Mouse (Mus musculus) embryo, embryonic 10 days (tissue): ENCODE measurements around the gene Acsf2.
A peak's percentile ranks its signal among the peaks of the same experiment; 100 is the strongest.

Source experiments
- DNase-seq: peaks from one replicate; pipeline ENCODE4 v3.0.0-alpha.2; 2015; ENCODE audit warnings: low spot score

The Acsf2 gene

DNA sequence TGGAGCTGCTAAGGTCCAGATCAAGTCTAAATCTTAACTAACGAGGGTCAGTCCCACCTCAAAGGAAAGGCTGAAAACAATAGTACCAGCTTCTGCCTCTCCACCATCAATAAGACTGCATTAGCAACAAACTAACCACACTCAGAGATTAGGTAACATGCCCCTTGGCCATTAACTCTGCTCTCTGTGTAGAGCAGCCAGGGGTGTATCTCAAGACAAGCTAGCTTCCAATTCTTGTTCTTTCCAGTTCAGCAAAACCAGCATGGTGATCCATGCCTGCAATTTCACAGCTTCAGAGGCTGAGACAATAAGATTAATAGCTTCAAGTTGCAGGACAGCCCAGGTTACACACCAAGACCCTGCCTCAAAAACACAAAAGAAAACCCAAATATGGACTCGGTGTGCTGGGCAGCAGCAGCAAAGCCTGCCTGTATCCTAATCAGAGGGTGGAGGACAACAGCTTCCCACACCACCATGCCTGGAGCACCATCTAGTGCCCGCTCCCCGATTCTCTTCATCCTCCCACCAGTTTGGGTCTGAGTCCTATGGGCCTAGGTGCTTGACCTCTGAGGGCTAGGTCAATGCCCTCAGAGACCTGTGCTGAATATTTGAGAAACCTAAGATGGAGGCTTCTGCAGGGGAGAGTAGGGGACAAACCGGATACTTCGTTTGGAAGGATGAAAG, 3.1 kb downstream of the Acsf2 start:
- peak; percentile 23 for DNase-seq

DNA sequence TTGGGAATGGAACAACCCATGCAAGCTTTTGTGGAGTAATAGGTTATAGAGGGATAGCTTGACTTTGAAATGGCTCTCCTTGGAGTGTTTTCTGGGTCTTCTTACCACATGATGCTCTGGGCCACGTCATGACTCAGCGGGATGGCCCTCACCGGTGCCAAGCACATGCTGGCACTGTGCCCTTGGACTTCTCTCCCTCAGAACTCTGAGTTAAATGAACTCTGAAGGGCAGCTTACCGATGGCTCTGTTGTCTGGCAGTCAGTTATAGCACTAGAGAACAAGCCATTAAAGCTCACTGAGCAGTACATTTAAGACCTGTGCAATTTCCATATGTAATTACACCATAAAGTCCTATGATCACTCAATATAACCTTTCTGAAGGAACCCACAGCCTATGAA, 4.4 kb downstream of the Acsf2 start:
- no peak for DNase-seq

DNA sequence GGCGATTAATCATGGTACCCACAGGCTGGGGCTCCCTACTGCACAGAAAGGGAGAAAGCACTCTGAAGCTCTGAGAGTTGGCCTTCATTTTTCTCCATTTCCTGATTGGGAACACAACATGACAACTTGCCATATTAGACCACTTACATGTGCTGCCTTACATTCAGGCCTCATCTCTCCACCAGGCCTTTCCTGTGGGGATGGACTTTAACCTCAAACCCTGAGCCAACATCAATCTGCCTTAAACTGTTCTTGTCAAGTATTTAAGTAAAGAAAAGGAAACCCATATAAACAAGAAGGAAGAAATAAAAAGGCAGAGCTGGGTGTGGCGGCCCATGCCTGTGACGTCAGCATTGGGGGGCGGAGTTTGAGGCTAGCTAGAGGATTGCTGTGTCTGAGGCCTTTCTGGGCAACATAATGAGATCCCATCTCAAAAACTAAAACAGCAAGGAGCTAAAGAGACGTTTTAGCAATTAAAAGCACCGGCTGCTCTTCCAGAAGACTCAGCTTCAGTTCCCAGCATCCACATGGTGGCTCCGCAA, 5.3 kb downstream of the Acsf2 start:
- DNase-seq = no peak

GRCm38 (mm10) chr11:94587511-94587910, 14.2 kb downstream of the Acsf2 start:
- no peak for DNase-seq

DNA sequence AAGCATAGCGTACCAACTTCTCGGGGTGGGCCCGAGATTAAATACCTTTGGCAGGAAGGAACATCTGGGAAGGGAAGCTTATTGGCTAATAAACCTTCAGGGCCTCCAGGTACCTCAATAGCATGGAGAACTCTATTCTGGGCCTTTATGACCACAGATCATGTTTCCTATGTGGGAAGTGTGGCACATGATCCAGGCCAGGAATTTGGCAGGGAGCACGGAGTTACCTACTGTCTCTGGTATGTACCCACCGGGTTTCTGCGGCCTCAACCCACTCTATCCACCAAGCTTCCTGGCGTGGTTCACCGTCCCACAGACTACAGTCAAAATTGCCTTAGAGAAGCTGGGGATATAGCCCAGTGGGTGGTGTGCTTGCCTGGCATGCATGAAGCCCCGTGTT, 16.6 kb downstream of the Acsf2 start:
- DNase-seq = no peak

- no peak for DNase-seq
Measured at GRCm38 (mm10) chr11:94580111-94580740, 21.4 kb downstream of the Acsf2 start.

GRCm38 (mm10) chr11:94576361-94576760, 25.3 kb downstream of the Acsf2 start:
- no peak for DNase-seq

DNA sequence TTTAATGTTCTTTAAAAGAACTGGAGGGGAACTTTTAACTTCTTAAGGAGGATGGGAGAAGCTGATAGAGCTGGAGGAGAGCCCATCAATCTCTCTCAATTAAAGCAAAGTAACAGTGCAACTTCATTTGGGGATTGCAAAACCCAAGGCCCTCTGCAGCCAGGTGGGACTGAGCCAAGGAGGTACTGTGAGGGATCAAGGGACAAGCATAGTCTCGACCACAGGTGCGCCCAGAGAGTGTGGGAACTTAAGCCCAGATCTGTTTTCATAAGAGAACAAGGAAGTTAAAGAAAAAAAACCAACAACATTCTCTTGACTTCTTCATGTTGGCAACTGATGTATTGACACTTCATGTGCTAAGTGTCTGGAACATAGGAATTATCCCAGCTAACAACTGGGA, 26.6 kb downstream of the Acsf2 start:
- DNase-seq = no peak

GRCm38 (mm10) chr11:94574560-94574959, 27.1 kb downstream of the Acsf2 start:
- no peak for DNase-seq

GRCm38 (mm10) chr11:94571850-94572249, 29.8 kb downstream of the Acsf2 start:
- no peak for DNase-seq

DNA sequence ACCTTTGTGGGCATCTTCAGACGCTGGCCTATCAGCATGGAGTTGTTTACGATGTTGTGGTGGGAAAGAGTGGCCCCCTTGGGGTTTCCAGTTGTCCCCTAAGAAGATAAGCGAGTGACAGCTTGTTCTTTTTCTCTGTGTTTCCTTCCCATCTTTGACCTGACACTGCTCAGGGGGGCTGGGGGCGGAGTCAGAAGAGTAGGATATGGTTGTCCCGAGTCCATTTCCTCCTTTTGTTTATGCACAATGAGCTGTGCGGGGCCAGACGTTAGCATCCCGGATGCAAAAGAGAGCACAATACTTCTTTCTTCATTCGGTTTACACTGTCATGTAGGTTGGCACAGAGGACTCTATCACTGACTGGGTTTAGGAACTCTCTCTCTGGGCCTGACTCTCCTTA, 31.1 kb downstream of the Acsf2 start:
- no peak for DNase-seq

DNA sequence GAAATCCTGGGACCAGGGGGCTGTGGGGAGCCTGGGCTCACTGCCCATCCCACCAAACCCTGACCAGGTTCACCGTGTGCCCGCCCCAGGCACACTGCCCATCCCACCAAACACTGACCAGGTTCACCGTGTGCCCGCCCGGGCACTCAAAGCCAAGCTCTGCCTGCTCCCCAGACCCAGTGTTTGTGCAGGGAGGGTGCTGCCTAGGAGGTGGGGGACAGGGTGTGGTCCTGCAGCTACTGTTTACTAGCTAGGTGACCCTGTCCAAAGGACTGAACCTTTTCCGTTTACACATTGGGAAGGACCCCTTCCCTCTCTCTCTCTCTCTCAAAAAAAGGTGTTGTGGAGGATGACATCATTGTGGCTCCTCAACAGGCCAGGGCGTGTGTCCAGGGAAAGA, 34.3 kb downstream of the Acsf2 start:
- no peak for DNase-seq

- no peak for DNase-seq
Measured at GRCm38 (mm10) chr11:94566534-94566933, 35.1 kb downstream of the Acsf2 start.

DNA sequence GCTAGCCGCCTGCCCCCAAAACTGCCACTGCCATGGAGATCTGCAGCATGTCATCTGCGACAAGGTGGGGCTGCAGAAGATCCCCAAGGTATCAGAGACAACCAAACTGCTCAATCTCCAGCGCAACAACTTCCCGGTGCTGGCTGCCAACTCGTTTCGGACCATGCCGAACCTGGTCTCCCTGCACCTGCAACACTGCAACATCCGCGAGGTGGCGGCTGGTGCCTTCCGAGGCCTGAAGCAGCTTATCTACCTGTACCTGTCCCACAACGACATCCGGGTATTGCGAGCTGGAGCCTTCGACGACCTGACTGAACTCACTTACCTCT, 36.6 kb downstream of the Acsf2 start:
- peak; percentile 29 for DNase-seq

- peak; percentile 58 for DNase-seq
Measured at GRCm38 (mm10) chr11:94564437-94565150, 37.1 kb downstream of the Acsf2 start, which contains the start of gene Chad. Gene Chad (plus strand): TSS chr11:94565047.

DNA sequence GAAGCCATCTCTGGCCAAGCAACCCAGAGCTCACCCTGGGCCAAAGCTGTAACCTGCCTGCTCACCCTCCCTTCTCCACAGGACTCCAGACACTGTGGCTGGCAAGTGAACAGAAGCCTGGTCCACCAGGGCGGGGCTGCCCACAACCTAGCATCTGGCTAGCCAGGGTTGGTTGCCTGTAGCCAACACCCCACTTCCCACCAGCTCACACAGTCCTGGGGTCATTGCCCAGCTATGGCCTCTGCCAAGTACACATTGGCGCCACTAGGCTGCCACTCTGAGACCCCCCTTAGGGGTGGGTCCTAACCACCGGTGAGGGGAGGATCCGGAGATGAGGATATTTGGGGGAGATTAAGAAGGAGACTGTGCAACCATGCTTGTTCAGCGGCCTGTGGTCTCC, 37.9 kb downstream of the Acsf2 start:
- DNase-seq = no peak

DNA sequence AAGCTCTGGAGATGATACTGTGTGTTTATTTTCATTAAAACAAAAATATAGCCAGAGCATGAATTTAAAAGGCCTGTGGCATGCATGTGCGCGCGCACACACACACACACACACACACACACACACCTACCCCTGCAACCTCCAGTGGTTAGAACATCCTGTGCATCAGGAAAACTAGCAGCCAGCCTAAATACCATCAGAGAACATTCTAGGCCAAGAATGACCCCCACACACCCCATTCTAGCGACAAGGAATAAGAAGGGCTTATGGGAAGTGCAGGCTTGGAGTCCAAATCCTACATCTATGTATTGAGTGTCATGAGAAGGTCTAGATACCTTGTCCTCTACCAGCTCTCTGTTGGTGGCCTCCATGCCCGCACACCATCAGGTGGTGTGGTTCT, 38.3 kb downstream of the Acsf2 start:
- DNase-seq = no peak

DNA sequence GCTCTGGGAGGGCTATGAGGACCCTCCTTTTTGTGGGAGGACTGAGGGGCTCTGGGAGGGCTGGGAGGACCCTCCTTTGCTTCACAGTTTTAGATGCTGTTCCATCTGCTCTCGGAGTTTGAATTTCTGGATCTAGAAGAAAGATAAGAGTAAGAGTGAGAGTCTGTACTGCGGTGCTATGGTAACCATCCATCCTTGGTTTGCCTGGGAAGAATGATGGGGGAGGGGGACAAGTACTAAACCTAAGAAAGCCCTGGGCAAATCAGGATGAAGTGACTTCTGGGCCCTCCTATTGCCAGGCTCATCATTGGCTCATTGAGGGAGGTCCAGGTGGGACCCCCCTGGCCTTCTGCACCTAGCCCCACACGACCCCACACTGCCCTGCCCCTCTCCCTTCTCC, 43.4 kb downstream of the Acsf2 start:
- no peak for DNase-seq

GRCm38 (mm10) chr11:94550442-94550744, 51.3 kb downstream of the Acsf2 start:
- no peak for DNase-seq

DNA sequence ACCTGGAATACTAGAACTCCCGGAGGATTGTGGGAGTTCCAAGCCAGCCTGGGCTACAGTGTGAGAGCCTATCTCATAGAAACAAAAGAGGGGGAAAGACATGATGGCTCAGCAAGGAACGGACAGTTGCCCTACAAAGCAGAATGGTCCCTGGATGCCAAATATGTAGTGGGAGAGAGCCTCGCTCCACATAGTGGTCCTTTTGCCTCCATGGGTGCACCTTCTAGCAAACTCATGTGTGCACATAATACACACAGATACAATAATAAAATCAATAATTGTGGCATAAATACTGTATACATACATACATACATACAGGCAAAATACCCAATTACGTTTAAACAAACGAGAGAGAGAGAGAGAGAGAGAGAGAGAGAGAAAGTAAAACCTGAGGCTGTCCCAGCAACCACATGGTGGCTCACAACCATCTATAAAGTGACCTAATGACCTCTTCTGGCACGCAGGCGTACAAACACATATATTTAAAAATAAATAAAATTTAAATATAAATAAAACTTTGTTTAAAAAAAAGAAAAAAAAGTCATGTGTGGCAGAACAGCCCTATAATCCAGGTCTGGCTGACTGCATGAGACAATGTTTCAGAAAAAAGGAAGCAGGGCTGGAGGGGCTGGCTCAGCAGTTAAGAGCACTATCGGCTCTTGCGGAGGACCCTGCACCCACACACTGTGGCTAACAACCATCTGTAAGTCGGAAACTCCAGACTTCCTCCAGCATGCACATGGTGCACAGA, 51.8 kb downstream of the Acsf2 start:
- DNase-seq = no peak

DNA sequence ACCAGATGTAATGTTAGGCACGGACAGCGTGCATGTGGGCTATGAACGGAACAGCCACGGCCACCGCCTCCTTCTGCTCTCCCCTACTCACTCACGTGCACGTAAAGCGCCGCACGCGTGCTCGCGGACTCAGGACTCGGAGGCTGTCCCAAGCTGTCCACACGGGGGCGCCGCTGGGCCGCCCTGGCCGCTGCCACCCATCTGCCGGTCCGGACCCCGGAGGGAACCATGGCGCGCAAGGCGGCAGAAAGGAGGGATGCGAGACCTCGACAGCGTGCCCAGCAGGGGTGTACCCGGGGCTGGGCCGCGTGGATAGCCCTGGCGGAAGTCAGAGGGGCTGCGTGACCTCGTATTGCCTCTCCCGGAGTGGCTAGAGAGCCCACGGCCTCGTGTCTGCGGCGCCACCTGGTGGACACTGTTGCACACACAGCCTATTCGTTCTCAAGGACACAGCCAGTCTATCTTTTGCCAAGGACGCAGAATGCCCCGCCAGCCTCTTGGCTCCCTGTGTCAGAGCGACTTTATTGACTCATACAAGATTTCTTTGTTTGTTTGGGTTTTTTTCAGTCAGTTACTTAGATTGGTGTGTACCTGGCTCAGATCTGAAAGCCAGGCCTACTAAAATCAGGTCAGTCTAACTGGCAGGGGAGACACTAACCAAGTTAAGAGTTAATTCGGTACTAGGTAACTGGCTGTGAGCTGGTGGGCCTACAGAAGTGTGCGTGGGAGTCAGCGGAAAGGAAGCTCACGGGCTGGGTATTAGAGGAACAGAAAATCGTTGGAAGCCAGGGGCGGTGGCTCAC, 52.6 kb downstream of the Acsf2 start, which contains the start of gene Rsad1:
TSS of gene Rsad1 (minus strand) at position 368 of the 803 bp plus-strand sequence.
- peak; percentile 97 for DNase-seq
